Mouse (Mus musculus): ENCODE results near the gene Rps15a. TPM values are rescaled to one million over a fixed set of nuclear protein-coding genes. Genes with fewer than 3 reads are reported as not detected.

The Rps15a gene
- total and polyA plus RNA-seq, 3 experiments: 517 to 865 (median 581) TPM

DNA sequence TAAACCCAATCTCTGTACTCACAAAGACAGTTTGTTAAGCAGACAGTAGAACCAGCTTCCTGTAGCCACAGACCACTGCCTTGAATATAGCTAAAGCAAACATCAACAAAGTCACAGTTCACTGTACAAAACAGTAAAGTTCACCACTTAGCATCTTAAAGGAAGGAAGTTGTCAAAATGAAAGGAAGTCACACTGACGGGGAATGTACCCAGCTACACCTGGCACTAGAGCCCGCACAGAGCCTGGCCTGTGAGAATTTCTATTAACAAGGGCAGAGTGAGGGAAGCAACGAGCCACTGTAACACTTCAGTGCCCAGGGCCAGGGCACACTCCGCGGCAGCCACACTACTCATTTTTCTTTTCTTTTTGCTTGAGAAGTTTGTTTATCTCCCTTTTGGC lies 4.0 kb upstream of the Rps15a start:
- H3K36me3 ChIP-seq (ENCODE audit: control insufficient read depth, insufficient read depth, low read length): no peaks in the 10 kb centered on the region; the same call in 1 of the 2 replicates

DNA sequence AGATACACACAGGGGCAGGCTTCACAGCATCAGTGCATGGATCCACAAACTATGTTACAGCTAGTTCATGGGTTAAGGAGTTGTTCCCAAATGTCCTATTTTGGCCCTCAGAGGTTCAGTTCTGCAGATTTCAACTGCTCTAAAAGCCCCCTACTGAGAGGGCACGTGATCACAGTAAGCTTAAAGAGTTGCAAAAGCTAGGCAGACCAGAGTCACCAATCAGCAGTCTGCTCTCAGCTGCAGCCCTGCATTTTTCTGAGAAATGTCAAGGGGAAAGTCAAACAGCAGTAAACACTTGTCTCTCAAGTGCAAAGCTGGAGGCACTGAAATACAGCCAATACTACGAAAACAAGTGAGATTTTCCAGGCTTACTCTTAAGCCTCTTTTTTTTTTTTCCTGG lies 3.2 kb upstream of the Rps15a start:
- TF ChIP-seq POLR2A (IDR thresholded peaks at IDR 0.05; ENCODE audit: insufficient read depth, low read depth, low read length) (no peak), EP300 (IDR thresholded peaks at IDR 0.05; ENCODE audit: insufficient read depth, low read depth, low read length) (no peak), CTCF (IDR thresholded peaks at IDR 0.05) (no peak)
- Histone ChIP-seq H3K36me3 (ENCODE audit: control insufficient read depth, insufficient read depth, low read length) (peaks cover 7% of the 10 kb centered on the region), H3K9ac (ENCODE audit: low read depth, low read length) (no peak overlapping the region), H3K4me3 (no peak overlapping the region), H3K27ac (no peak overlapping the region), H3K79me2 (replicated peaks; ENCODE audit: control insufficient read depth, insufficient read depth, low read length) (0 out of 2 replicates have a peak, but pooled peaks cover 2% of the 10 kb centered on the region), H3K4me1 (ENCODE audit: control insufficient read depth, insufficient read depth, low read length) (no peaks in the 10 kb centered on the region), H3K27me3 (ENCODE audit: control insufficient read depth, insufficient read depth, low read length) (no peaks in the 10 kb centered on the region)
- WGBS: 62% methylated on average over 2 of the region's 2 CpGs
- intact Hi-C loops (cut with DNase I): loop anchor here (10.0 kb wide), 2 partner anchors 416 to 596 kb away; partner anchors contain the start of genes Ccp110 and Coq7
- no peak for DNase-seq

More for the DNA sequence above, 4.0 kb upstream of the Rps15a start:
- intact Hi-C loops (cut with DNase I): loop anchor here (10.0 kb wide), 2 partner anchors 415 to 595 kb away; partner anchors contain the start of genes Ccp110 and Coq7
- TF ChIP-seq EP300 (IDR thresholded peaks at IDR 0.05; ENCODE audit: insufficient read depth, low read depth, low read length): no peak
- TF ChIP-seq POLR2A (IDR thresholded peaks at IDR 0.05; ENCODE audit: insufficient read depth, low read depth, low read length): no peak
- no peak for TF ChIP-seq CTCF (IDR thresholded peaks at IDR 0.05)
- DNase-seq: no peak
- no peaks in the 10 kb centered on the region for H3K4me1 ChIP-seq (ENCODE audit: control insufficient read depth, insufficient read depth, low read length)
- H3K27ac ChIP-seq: no peak overlapping the region
- no peak overlapping the region for H3K9ac ChIP-seq (ENCODE audit: low read depth, low read length)
- no peaks in the 10 kb centered on the region for H3K27me3 ChIP-seq (ENCODE audit: control insufficient read depth, insufficient read depth, low read length)
- H3K79me2 ChIP-seq (replicated peaks; ENCODE audit: control insufficient read depth, insufficient read depth, low read length): peaks cover 4% of the 10 kb centered on the region; the same call in 1 of the 2 replicates
- H3K4me3 ChIP-seq: no peak overlapping the region
- WGBS: 61% methylated on average over 5 of the region's 5 CpGs

DNA sequence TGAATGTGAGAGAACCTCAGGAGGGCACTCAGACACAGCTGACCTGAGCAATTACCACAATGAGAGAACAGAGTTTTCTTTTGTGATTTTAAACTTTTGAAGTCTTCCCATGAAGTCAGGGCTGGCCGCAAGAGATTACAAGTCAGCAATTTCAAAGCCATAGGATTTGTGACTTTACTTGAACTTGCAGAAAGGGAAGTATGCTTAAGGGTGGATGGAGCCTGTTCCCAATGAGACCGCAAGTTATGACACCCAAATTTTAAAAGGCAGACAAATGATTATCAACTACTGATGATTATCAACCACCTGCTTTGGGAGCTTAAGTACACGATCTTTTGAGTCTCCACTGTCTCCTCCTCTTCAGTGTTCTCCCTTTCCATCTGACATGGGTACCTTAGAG lies 2.4 kb upstream of the Rps15a start:
- no peak for TF ChIP-seq POLR2A (IDR thresholded peaks at IDR 0.05; ENCODE audit: insufficient read depth, low read depth, low read length)
- TF ChIP-seq EP300 (IDR thresholded peaks at IDR 0.05; ENCODE audit: insufficient read depth, low read depth, low read length): no peak
- Histone ChIP-seq H3K27ac (no peak overlapping the region), H3K9ac (ENCODE audit: low read depth, low read length) (no peak overlapping the region), H3K36me3 (ENCODE audit: control insufficient read depth, insufficient read depth, low read length) (peaks cover 15% of the 10 kb centered on the region), H3K79me2 (replicated peaks; ENCODE audit: control insufficient read depth, insufficient read depth, low read length) (peaks cover 2% of the 10 kb centered on the region; the same call in 1 of the 2 replicates), H3K27me3 (ENCODE audit: control insufficient read depth, insufficient read depth, low read length) (no peaks in the 10 kb centered on the region), H3K4me3 (no peak overlapping the region), H3K4me1 (ENCODE audit: control insufficient read depth, insufficient read depth, low read length) (no peaks in the 10 kb centered on the region; the same call in 1 of the 2 replicates)
- no peak for DNase-seq
- intact Hi-C loops (cut with DNase I): loop anchor here (10.0 kb wide), 2 partner anchors 416 to 596 kb away; partner anchors contain the start of genes Ccp110 and Coq7
- WGBS: 79% methylated on average over 3 of the region's 3 CpGs

DNA sequence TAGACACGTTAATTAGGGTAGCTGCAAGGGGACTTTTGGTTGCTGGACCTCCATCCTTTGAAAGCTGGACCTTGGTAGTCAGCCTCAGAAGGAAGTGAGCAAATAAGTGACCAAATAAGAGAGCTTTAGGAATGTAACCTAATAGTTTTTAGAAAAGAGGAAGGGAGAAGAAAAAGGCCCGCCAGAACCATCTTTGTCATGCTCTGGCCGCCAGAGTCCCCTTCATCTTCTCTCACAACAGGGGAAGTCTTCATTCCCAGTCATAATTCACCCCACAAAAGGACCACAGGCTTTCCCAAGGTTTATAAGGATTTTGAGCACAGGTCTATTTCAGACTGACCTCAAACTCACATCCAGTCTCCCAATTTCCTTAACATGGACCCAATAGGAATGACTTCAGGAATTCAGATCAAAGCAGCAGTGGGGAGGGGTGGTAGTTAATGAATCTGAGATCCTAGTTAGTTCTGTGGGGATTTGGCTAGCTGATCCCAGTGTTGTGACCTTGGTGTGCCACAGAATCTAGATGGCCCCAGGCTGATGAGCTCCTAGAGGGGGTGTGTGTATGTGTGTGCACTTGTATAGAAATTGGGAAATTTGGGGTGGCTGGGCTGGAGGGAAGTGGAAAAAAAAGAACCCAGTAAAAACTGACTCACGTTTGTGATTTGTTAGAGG lies 1.7 kb upstream of the Rps15a start:
- no peak for DNase-seq
- intact Hi-C loops (cut with DNase I): loop anchor here (10.0 kb wide), 2 partner anchors 417 to 597 kb away; partner anchors contain the start of genes Ccp110 and Coq7
- 62% methylated on average over 4 of the region's 4 CpGs for WGBS
- H3K36me3 ChIP-seq (ENCODE audit: control insufficient read depth, insufficient read depth, low read length): peaks cover 22% of the 10 kb centered on the region
- TF ChIP-seq POLR2A (IDR thresholded peaks at IDR 0.05; ENCODE audit: insufficient read depth, low read depth, low read length) (no peak), CTCF (IDR thresholded peaks at IDR 0.05) (no peak), EP300 (IDR thresholded peaks at IDR 0.05; ENCODE audit: insufficient read depth, low read depth, low read length) (no peak)
- peaks cover 2% of the 10 kb centered on the region; the same call in 1 of the 2 replicates for H3K79me2 ChIP-seq (replicated peaks; ENCODE audit: control insufficient read depth, insufficient read depth, low read length)
- peaks cover 3% of the 10 kb centered on the region for H3K4me1 ChIP-seq (ENCODE audit: control insufficient read depth, insufficient read depth, low read length)
- H3K27ac ChIP-seq: no peak overlapping the region
- H3K9ac ChIP-seq (ENCODE audit: low read depth, low read length): no peak overlapping the region
- H3K27me3 ChIP-seq (ENCODE audit: control insufficient read depth, insufficient read depth, low read length): no peaks in the 10 kb centered on the region
- H3K4me3 ChIP-seq: no peak overlapping the region

DNA sequence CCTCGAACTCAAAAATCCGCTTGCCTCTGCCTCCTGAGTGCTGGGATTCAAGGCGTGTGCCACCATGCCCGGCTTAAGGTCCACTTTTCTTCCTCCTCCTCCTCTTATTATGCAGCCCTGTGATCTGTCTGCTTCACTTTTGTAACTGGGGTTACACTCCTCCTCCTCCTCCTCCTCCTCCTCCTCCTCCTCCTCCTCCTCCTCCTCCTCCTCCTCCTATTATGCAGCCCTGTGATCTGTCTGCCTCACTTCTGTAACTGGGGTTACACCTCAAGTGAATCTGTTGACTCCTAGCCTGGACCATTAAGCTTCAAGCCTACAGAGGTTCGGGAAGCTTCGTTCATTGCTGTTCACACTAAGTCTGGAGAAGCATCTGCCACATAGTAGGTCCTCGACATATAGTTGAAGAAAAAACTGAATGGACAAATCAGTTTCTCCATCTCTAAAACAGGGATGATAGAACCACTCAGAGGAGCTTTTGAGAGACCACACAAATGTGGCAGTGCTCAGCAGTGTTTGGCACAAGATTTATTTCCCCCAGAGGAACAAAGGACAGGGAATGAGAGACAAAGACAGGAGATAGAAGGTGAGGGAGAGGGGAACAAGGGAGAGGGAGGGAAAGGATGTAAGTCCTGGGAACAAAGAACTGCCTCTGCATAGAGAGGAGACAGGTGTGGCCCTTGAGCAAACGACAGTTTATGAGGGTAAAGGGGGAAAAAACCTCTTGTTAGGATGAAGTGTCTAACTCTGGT lies 975 bp upstream of the Rps15a start:
- Histone ChIP-seq H3K79me2 (replicated peaks; ENCODE audit: control insufficient read depth, insufficient read depth, low read length) (peaks cover 2% of the 10 kb centered on the region; the same call in 1 of the 2 replicates), H3K27me3 (ENCODE audit: control insufficient read depth, insufficient read depth, low read length) (no peaks in the 10 kb centered on the region), H3K9ac (ENCODE audit: low read depth, low read length) (no peak overlapping the region), H3K27ac (no peak overlapping the region), H3K4me1 (ENCODE audit: control insufficient read depth, insufficient read depth, low read length) (peaks cover 5% of the 10 kb centered on the region), H3K36me3 (ENCODE audit: control insufficient read depth, insufficient read depth, low read length) (peaks cover 27% of the 10 kb centered on the region), H3K4me3 (no peak overlapping the region)
- no peak for TF ChIP-seq EP300 (IDR thresholded peaks at IDR 0.05; ENCODE audit: insufficient read depth, low read depth, low read length)
- TF ChIP-seq CTCF (IDR thresholded peaks at IDR 0.05): no peak
- no peak for TF ChIP-seq POLR2A (IDR thresholded peaks at IDR 0.05; ENCODE audit: insufficient read depth, low read depth, low read length)
- intact Hi-C loops (cut with DNase I): loop anchor here (1.0 to 10.0 kb wide), 3 partner anchors 12 to 598 kb away; partner anchors contain the start of genes Arl6ip1, Ccp110 and Coq7
- no peak for DNase-seq
- WGBS: 19% methylated on average over 8 of the region's 8 CpGs
